Mouse (Mus musculus): ENCODE data around the gene Ube2ql1.

Ube2ql1 gene

DNA sequence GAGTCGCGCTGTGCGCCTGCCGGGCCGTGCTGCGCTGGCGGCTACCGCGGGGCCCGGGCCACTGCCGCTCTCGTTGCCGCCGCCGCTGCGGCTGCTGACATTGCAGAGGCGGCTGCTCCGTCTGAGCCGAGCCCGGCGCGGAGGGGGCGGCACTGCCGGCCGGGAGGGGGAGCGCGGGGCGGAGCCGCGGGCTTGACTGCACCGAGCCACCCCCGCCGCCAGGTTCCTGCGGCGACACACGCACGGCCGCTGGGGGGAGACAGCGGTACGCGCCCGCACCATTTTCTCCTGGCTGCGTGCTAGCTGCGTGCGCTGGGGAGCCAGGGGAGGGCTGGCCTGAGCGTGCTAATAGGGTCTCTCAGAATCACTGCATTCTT, at the start of gene Ube2ql1:
TSS of gene Ube2ql1 (minus strand) at position 131 of the 377 bp plus-strand sequence.
- peak; percentile 57 for DNase-seq (ENCODE audit: low read depth, low spot score)

DNA sequence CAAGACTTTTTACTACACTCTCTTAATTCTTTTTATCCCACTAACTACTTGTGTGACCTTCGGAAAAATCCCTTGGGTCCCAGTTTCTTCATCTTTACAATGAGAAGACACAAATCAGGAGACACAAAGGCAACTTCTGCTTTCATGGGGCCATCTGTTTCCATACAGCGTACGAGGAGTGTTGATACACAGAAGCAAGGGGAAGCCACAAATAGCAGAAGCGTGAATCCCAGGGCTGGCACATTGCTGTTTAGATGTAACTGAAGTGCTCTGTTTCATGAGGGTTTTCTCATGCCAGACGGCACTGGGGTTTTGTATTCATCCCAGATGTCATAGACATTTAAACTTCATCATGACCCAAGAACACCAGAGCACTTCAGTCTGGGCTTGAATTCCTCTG, 49.0 kb upstream of the Ube2ql1 start:
- no peak for DNase-seq (ENCODE audit: low read depth, low spot score)

DNA sequence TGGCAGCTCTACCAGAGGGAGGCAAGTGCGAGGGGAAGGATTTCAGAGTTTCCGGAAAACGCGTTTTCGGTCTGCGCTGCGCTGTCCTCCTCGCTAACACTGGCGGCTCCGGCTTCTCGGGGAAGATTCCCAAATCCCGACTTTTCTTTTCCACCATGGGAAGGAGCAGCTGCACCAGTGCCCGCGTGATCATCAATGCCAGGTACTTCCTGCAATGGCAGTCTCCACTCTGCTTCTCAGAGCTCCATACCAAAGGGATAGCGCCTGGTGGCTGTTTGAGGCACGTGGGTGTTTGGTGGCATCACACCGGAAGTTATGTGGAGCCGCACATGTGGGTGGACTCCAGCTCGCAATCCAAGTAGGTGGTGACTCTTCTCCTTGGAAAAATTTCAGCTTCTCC, 38.5 kb upstream of the Ube2ql1 start:
- no peak for DNase-seq (ENCODE audit: low read depth, low spot score)

DNA sequence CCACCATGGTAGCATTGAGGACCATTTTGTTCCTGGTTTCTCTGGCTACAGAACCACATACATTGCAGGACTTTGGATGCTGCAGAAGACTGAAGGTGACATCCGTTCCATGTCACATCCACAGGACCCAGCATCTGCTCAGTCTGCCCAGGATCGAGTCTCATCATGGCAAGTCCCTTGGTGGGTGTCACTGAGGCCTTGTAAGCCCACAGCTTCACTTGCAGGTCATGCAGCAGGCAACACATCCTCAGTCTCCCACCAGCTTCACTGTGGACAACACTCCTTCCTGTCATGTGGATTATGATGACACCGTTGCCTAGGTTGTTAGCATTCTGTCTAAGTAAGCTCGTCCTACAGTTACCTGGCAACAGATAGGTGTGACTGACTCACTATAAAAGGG, 32.7 kb upstream of the Ube2ql1 start:
- no peak for DNase-seq (ENCODE audit: low read depth, low spot score)

DNA sequence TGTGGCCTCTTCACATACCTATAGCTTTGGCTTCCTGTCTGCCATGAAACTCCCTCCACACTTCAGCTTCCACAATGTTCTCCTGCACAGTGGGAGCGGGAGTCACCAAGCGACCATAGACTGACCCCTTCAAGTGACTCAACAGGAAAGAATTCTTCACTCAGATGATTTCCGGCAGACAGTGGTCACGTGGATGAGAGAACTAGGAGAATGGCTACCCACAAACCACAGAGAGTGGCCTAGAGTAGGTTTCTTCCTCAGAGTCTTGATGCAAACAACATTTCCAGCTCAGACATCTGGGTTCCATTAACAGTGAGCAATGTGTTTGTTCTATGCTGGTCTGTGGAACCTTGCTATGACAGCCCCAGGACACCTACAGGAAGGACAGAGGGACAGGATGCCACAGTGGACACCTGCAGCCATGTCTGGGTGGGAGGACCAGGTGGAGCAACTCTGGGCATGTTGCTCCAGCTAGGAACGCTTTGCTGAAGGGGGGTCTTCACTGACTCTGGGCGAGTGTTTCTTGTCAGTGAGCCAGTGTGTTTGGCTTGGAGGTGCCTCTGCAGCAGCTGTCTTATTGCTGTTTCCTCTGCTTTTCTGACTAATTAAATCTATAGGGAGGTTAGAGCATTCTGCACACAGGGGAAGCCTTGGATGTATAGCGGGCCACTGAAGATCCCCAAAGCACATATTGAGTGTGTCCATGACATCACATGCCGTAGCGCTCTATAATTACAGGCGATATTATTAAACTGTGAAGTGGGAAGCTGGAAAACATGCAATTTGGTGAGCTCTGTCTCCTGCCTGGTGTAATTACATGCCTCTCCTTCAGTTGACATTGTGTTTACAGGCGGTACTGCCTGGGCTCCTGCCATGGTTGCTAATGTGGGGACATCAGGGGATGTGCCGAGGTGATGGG, 31.1 kb upstream of the Ube2ql1 start:
- DNase-seq (ENCODE audit: low read depth, low spot score), result no peak

DNA sequence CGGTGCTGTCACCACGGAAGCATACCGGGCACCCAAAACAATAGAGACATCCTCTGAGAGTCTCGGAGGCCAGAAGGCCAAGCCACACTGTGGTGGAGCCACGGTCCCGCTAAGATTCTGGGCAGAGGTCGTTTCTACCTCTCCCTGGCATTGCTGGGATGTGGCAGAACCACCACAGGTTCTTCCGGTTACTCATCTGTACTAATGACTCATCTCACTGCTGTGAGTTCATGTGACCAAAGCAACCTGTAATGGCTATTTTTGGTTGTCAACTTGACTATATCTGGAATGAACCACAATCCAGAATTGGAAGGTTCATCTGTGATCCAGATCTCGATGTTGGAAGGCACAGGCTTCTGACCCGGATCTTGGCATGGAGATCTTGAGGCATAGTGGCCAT, 28.5 kb upstream of the Ube2ql1 start:
- DNase-seq (ENCODE audit: low read depth, low spot score), result no peak

DNA sequence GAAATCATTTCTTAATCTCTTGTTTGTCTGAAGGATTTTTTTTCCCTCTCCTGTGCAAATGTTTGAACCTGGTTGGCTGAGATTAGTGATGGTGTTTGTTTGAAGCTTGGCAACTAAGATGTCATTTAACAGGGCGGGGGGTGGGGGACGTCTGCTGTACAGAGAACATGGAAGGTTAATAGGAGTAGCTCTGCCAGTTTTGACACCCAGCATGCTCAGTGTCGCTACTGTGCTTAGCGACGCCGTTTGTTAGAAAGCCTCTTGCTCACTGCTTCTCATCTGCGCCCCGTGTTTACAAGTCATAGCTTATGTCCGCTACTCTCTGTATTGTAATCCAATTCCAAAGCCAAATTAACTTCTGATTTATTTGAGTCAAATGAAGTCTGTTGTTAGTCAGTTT, 25.0 kb upstream of the Ube2ql1 start:
- DNase-seq (ENCODE audit: low read depth, low spot score), result no peak

DNA sequence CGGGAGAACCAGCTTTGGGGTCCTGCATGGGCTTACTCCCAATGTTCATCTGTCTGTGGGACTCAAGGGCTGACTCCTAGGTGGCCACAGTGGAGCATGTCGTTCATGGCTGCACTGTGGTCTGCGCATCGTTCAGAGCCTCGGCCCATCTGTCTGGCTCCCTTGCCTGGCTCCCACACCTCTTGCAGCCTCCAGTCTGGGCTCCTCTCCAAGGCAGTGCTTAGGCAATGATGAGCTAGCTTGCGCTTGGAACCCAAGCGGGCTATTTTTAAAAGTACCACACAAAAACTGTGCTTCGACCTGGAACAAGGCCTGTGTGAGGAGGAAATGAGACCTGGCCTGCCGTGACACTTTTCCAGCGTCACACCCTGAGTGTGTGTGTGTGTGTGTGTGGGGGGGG, 21.7 kb upstream of the Ube2ql1 start:
- DNase-seq (ENCODE audit: low read depth, low spot score), result no peak

DNA sequence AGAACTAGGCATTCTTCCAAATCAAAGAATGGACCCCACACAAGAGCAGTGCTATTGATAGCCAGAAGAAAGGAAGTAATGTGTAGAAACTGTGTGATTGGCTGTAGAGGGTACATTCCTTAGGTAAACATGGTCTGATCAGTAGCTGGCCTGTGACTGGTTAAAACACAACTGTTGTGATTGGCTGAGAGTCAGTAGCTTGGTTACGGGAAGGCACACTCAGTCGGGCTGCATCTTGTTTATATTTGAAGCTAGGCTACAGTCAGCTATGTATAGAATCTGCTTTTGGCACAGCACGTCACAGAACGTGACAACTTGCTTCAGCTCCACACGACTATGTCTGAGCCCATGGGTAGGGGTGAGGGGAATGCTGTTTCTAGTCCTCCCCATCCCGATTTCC, 19.3 kb upstream of the Ube2ql1 start:
- DNase-seq (ENCODE audit: low read depth, low spot score), result no peak

DNA sequence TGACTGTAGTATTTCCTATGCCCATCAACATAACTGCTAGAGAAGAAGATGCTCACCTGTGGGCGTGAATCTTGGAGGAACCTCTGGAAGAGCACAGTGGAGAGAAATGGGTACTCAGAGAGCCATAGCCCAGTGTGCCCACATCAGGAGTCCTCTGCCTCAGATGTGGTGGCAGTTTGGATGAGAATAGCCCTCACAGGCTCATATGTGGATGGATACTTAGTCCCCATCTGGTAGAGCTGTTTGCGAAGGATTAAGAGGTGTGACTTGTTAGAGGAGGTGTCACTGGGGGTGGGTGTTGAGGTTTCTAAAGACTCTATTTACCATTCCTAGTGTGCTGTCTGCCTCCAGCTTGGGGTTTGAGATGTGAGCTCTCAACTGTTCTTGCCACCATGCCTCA, 13.2 kb upstream of the Ube2ql1 start:
- no peak for DNase-seq (ENCODE audit: low read depth, low spot score)

DNA sequence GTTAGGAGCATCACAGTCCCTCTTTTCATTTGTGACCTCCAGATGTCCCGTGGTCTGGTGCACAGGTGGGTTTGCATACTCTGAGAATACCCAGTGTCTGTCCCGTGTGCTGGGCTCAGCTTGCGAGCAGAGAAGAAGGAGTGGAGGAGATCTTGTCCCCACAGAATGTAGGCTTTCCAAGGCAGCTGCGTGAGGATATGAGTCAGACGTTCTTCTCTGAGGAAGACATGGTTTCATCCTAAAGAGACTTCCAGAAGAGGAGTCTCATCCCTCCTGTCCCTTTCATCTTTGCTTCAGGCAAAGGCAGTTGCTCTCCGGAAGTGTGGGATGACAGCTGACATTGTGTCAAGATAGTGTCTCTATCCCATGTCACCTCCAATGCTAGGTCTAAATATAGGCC, 11.8 kb upstream of the Ube2ql1 start:
- DNase-seq (ENCODE audit: low read depth, low spot score), result no peak

DNA sequence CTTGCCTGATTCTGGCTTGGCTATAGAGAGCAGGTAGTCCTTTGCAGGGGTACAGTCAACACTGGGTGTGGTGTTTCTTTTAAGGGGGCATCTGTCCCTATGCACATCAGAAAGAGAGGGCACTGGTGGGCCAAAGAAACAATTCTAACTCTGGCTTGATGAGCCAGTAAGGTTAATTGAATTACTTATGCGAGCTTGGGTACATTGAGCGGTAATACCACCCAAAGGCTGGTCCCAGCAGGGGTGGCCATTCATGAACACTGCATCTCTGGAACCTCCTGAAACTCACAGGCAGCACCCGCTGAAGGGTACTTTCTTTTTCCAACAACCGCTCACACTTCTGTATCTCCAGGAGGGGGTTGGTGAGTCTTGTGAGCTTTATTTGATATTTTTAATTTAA, 9.1 kb upstream of the Ube2ql1 start:
- no peak for DNase-seq (ENCODE audit: low read depth, low spot score)

DNA sequence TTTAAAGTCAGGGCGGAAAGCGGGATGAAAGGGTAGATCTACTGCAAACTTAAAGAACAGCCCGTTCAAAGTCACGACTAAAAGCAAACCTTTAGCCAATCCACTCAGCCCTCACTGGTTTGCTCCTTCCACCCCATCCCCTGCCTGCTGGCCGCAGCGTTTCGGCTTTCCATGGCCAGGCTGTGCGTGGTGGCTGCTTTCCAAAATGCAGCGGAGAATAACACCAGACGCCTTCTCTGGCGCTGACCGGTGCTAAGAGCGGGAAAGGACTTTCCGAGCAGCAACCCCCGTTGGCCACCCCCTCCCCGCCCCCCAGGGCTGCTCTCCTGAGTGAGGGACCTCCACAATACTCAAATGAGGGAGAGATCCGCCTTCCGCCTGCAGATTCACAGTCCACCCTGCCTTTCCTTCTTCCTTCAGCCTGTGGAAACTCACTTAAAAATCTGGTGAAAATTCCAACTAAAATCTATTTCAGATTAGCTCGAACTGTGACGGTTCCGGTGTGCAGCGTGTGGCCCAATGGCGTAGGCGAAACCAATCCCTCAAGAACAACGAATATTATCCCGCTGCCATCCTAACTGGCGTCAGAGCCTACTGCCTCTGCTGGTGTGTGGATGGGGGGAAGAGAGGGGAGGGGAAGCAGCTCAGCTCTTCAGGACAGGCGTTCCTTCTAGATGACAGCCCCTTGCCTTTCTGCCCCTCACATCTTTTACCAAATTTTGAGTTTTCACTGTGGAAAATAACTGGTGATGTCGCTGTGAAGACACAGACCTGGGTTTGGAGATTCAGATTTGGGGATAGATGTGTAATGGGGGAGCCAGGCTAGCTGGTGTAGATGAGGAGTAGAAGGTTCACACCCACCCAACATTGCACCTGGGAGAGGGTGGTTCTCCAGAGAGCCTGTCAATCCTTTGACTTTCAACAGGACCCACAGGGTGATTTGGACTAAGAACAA, 919 bp upstream of the Ube2ql1 start:
- no peak for DNase-seq (ENCODE audit: low read depth, low spot score)

DNA sequence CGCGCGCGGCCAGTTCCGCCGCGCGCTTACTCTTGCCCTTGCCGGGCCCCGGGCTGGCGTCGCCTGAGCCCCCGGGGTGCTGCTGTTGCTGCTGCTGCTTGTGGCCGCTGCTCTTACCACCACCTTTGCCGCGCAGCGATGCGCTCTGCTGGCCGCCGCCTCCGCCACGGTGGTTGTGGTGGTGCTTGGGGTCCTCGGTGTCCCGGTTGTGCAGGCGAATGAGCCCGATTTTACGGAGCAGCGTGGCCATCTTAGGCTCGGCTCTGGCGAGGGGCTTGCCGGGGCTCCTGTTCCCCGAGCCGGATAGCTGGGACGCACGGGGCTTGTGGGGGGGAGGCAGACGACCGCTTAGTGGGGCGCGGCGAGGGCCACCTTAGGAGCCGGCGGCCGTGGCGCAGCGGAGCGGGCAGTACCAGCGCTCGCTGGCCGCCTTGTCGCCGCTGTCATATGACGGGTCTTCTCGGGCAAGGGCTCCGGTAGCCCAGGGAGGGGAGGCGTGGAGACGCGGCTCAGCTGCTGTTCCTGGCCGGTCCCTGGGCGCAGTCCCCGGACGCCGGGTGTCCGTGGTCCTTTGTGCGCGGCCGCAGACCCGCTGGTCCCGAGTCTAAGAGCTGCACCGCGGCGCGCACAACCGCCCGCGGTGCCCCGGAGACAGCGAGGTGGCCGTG, 464 bp downstream of the Ube2ql1 start:
- DNase-seq (ENCODE audit: low read depth, low spot score), result no peak

DNA sequence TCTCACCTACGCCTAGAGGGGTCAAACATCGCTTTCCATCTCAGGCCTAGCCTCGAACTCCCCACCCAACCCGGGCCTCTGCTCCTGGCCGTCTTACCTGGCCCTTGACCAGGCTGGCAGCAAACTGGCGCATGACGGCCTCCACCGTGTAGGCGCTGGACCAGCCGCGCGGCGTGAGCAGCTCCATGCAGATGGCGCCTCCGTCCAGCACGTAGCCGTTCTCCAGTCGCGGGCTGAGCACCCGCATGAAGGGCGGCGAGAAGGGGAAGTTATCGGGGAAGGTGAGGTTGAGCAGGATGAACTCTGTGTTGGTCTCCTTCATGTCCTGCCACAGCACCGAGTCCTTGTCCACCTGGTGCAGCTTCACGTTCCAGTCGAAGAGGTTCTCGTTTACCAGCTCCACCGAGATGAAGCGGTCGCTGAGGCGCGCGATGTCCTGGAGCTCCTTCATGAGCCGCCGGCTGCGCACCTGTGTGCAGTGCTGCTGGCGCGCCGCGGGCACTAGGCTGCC, 1.2 kb downstream of the Ube2ql1 start:
- no peak for DNase-seq (ENCODE audit: low read depth, low spot score)

DNA sequence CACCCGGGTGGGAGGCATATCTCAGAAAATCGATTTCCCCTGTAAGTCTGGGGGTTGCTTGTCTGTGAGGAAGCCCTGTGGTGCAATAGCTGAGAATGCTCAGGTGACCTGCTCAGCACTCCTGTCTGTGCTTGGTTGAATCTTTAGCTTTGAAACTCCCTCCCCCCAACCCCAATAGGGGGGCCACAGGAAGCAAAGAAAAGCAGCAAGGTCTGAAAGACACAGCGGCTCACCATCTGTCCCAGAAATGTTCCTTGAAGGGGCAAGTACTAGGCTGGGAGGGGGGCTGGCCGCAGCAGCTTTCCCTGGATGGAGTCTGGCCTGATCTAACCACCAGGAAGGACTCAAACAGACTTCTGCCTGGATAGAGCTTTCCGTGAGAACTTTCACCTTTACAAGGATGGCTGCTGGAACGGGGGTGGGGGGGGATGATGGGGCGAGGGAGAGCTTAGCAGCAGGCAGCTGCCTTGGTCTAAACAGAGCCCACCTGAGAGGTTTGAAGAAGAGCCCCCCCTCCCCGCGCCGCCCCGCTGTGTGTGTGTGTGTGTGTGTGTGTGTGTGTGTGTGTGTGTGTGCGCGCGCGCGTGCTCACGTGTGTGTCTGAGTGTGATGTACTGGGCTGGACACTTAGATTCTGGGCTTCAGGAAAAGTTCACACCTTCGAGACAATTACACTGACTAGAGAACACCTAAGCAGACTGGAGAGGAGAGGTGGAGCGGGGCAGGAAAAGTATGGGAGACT, 2.1 kb downstream of the Ube2ql1 start:
- DNase-seq (ENCODE audit: low read depth, low spot score), result no peak

DNA sequence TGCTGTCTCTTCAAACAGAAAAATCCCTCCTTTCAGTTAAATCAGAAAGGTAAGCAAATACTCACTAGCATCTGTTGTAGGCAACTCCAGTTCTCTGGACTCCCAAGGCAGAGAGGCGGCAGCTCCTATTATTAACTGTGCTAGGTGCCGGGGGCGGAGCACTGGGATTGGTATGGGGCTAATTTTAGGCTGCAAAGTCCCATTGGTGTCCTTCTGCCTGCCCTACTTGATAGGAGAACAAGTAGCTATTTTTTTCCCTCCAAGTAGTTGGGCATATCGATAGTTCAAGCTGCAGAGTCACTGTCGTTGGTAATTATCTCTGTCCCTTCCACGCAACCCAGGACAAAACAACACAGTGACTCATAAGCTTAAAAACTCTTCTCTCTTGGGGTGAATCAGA, 7.1 kb downstream of the Ube2ql1 start:
- no peak for DNase-seq (ENCODE audit: low read depth, low spot score)

DNA sequence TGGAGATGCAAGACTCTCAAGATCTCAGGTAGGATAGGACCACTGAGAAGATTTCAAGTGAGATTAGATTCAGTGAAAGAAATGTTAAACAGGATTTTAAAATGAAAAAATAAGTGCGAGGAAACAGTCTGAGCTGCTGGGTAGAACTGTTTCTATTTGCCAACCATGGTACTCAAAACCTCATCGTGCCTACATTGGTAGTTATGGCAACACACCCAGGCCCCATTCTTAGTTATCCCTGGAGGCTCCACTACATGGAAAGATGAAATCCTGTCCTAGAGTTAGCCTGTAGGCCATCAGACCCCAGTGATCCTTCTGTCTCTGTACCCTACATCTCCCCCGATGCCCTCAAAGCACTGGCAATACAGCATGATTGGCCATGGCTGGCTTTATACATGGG, 14.3 kb downstream of the Ube2ql1 start:
- DNase-seq (ENCODE audit: low read depth, low spot score), result no peak

DNA sequence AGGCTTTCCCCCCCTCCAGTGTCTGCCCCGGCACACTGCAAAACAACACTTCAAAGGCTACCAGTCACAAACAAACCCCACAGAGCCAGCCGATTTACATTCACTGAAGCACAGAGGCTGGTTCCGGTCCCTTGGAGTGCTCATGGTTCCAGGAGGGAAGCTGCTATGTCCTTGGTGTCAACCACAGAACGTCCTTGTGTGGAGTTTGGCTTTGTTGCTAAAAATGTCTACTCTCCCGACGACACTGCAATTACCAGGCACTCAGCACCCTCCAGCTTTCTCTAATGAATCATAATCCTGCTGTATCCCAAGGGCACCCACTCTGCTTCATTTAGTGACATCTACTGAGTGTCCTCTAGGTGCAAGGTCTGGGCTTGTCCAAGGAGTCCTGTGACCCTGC, 18.5 kb downstream of the Ube2ql1 start:
- no peak for DNase-seq (ENCODE audit: low read depth, low spot score)

DNA sequence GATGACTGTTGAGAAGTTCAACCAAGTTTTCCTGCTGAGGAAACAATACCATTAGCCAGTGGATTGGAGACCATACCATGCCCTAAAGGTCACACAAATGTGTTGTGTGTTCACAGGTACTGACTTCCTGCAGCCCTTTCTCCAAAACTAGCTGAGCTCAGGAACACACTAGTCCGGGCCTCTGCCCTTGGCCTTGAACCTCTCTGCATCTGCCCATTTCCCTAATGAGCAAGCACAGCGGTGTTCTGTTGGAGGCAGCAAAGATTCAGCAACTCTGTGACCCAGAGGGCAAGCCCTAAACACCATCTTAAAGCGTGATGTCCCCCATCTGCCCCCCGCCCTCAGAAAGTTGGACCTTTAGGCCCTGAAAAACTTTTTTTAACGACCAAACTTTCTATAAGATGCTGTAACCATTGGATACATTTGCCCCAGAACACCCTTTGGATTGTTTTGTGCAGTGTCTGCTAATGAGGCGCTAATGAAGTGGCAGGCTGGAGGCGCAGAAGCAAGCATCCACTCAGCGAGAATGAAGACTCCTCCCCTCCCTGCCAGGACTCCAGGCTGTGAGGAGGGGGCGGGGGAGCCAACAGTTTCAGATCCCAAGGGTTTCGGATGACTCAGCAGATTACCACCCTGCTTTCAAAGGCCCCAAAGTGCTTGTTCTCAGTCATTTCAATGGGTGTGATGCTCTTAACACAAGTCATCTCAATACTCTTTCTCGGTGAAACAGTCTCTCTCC, 21.7 kb downstream of the Ube2ql1 start:
- DNase-seq (ENCODE audit: low read depth, low spot score), result no peak
